Mouse (Mus musculus): ENCODE data around the gene Parp11. TPM values are rescaled to one million over a fixed set of nuclear protein-coding genes. Genes with fewer than 3 reads are reported as not detected.

Gene Parp11
- total and polyA plus RNA-seq, 2 experiments from 2014 or later = 39.6 to 43.0 TPM

GRCm38 (mm10) chr6:127433886-127434647, 12.6 kb upstream of the Parp11 start:
- Histone ChIP-seq H3K36me3 (ENCODE audit: insufficient read depth, low read length) (no peaks in the 10 kb centered on the region), H3K4me1 (ENCODE audit: insufficient read depth, low read length) (no peaks in the 10 kb centered on the region), H3K9ac (replicated peaks; ENCODE audit: low read length) (no peak overlapping the region), H3K9me3 (ENCODE audit: low read length) (no peaks in the 10 kb centered on the region), H3K27me3 (ENCODE audit: insufficient read depth, low read length) (no peaks in the 10 kb centered on the region), H3K4me3 (ENCODE audit: low read length) (no peak overlapping the region), H3K27ac (no peak overlapping the region), H3K4me2 (ENCODE audit: low read depth, low read length) (no peak overlapping the region)
- no peak for TF ChIP-seq CTCF (IDR thresholded peaks at IDR 0.05; ENCODE audit: low read depth)
- no peak for DNase-seq (ENCODE audit: low spot score)
- no peak for ATAC-seq
- WGBS = 77% methylated on average over 9 of the region's 9 CpGs

- no peak for ATAC-seq
- H3K4me1 ChIP-seq (ENCODE audit: insufficient read depth, low read length) = no peaks in the 10 kb centered on the region
- H3K36me3 ChIP-seq (ENCODE audit: insufficient read depth, low read length) = no peaks in the 10 kb centered on the region
- H3K9me3 ChIP-seq (ENCODE audit: low read length) = no peaks in the 10 kb centered on the region
- TF ChIP-seq CTCF (IDR thresholded peaks at IDR 0.05; ENCODE audit: low read depth) = no peak
- no peaks in the 10 kb centered on the region for H3K27me3 ChIP-seq (ENCODE audit: insufficient read depth, low read length)
- H3K4me3 ChIP-seq (ENCODE audit: low read length) = no peak overlapping the region
- no peak for DNase-seq (ENCODE audit: low spot score)
- WGBS = 76% methylated on average over 4 of the region's 4 CpGs
- no peak overlapping the region for H3K27ac ChIP-seq
- no peak overlapping the region for H3K9ac ChIP-seq (replicated peaks; ENCODE audit: low read length)
- no peak overlapping the region for H3K4me2 ChIP-seq (ENCODE audit: low read depth, low read length)
Observed at GRCm38 (mm10) chr6:127434648-127434984, 12.0 kb upstream of the Parp11 start.

- WGBS = 95% methylated on average over 3 of the region's 3 CpGs
- H3K4me3 ChIP-seq (ENCODE audit: low read length) = no peak overlapping the region
- no peaks in the 10 kb centered on the region for H3K9me3 ChIP-seq (ENCODE audit: low read length)
- peak overlapping the region; percentile 74; the same call in 1 of the 2 replicates for H3K27ac ChIP-seq
- no peaks in the 10 kb centered on the region for H3K27me3 ChIP-seq (ENCODE audit: insufficient read depth, low read length)
- no peak overlapping the region for H3K9ac ChIP-seq (replicated peaks; ENCODE audit: low read length)
- DNase-seq (ENCODE audit: low spot score) (no peak), ATAC-seq (0 out of 2 replicates have a peak, but pooled peaks have one; percentile 14)
- no peak for TF ChIP-seq CTCF (IDR thresholded peaks at IDR 0.05; ENCODE audit: low read depth)
- H3K4me2 ChIP-seq (ENCODE audit: low read depth, low read length) = no peak overlapping the region
- H3K36me3 ChIP-seq (ENCODE audit: insufficient read depth, low read length) = no peaks in the 10 kb centered on the region
- H3K4me1 ChIP-seq (ENCODE audit: insufficient read depth, low read length) = 0 out of 2 replicates have a peak, but pooled peaks cover 3% of the 10 kb centered on the region
Observed at GRCm38 (mm10) chr6:127439063-127439462, 7.6 kb upstream of the Parp11 start.

- no peak; the same call in 1 of the 2 replicates for TF ChIP-seq CTCF (IDR thresholded peaks at IDR 0.05; ENCODE audit: low read depth)
- Histone ChIP-seq H3K9ac (replicated peaks; ENCODE audit: low read length) (no peak overlapping the region), H3K27me3 (ENCODE audit: insufficient read depth, low read length) (no peaks in the 10 kb centered on the region), H3K27ac (peak overlapping the region; percentile 74; the same call in 1 of the 2 replicates), H3K9me3 (ENCODE audit: low read length) (no peaks in the 10 kb centered on the region), H3K4me1 (ENCODE audit: insufficient read depth, low read length) (0 out of 2 replicates have a peak, but pooled peaks cover 3% of the 10 kb centered on the region), H3K36me3 (ENCODE audit: insufficient read depth, low read length) (no peaks in the 10 kb centered on the region), H3K4me2 (ENCODE audit: low read depth, low read length) (no peak overlapping the region), H3K4me3 (ENCODE audit: low read length) (no peak overlapping the region)
- DNase-seq (ENCODE audit: low spot score) (peak; percentile 49), ATAC-seq (peak; percentile 70)
- 54% methylated on average over 5 of the region's 5 CpGs for WGBS
Observed at GRCm38 (mm10) chr6:127439540-127440195, 7.0 kb upstream of the Parp11 start.

- Histone ChIP-seq H3K4me1 (ENCODE audit: insufficient read depth, low read length) (0 out of 2 replicates have a peak, but pooled peaks cover 3% of the 10 kb centered on the region), H3K27ac (peak overlapping the region; percentile 74; the same call in 1 of the 2 replicates), H3K27me3 (ENCODE audit: insufficient read depth, low read length) (no peaks in the 10 kb centered on the region), H3K4me2 (ENCODE audit: low read depth, low read length) (peak overlapping the region; percentile 44), H3K36me3 (ENCODE audit: insufficient read depth, low read length) (no peaks in the 10 kb centered on the region), H3K4me3 (ENCODE audit: low read length) (no peak overlapping the region), H3K9me3 (ENCODE audit: low read length) (no peaks in the 10 kb centered on the region), H3K9ac (replicated peaks; ENCODE audit: low read length) (peak overlapping the region; percentile 31; the same call in 1 of the 2 replicates)
- ATAC-seq (peak; percentile 90), DNase-seq (ENCODE audit: low spot score) (peak; percentile 83)
- TF ChIP-seq CTCF (IDR thresholded peaks at IDR 0.05; ENCODE audit: low read depth) = no peak
- 27% methylated on average over 14 of the region's 14 CpGs for WGBS
Observed at GRCm38 (mm10) chr6:127440416-127441104, 6.1 kb upstream of the Parp11 start.

- no peak overlapping the region for H3K4me3 ChIP-seq (ENCODE audit: low read length)
- DNase-seq (ENCODE audit: low spot score) (peak; percentile 24), ATAC-seq (no peak)
- H3K9me3 ChIP-seq (ENCODE audit: low read length) = no peaks in the 10 kb centered on the region
- no peak overlapping the region for H3K9ac ChIP-seq (replicated peaks; ENCODE audit: low read length)
- 0 out of 2 replicates have a peak, but pooled peaks cover 3% of the 10 kb centered on the region for H3K4me1 ChIP-seq (ENCODE audit: insufficient read depth, low read length)
- no peak overlapping the region for H3K4me2 ChIP-seq (ENCODE audit: low read depth, low read length)
- TF ChIP-seq CTCF (IDR thresholded peaks at IDR 0.05; ENCODE audit: low read depth) = no peak
- H3K27me3 ChIP-seq (ENCODE audit: insufficient read depth, low read length) = no peaks in the 10 kb centered on the region
- H3K36me3 ChIP-seq (ENCODE audit: insufficient read depth, low read length) = no peaks in the 10 kb centered on the region
- no peak overlapping the region for H3K27ac ChIP-seq
- 37% methylated on average over 4 of the region's 4 CpGs for WGBS
Observed at GRCm38 (mm10) chr6:127442584-127442983, 4.1 kb upstream of the Parp11 start.
